In genomic region chr3:34328865-34329264, GRCm38 (mm10) we compare ENCODE assay signal across 7 mouse cellular contexts.
DNase-seq lines count a peak whose midpoint lies in the region; ATAC-seq and TF ChIP-seq lines count a peak whose summit lies in the region.

No protein-coding gene starts in this region.

- 26% methylated on average over 2 of the region's 2 CpGs for WGBS in kidney, postnatal 0 days

- ATAC-seq in kidney, postnatal 0 days (replicated peaks; ENCODE audit: low FRiP score, low read depth) = no peak
- ATAC-seq in erythroblast, adult 5-6 weeks (replicated peaks; ENCODE audit: low FRiP score, poor library complexity, severe bottlenecking) = no peak

- H3K4me1 ChIP-seq in kidney, postnatal 0 days (replicated peaks; ENCODE audit: insufficient read depth, low read length) = no peaks in the 10 kb centered on the region
- H3K4me1 ChIP-seq in ES-E14 (ENCODE audit: control insufficient read depth in 2 of 2, insufficient read depth in 2 of 2, low read length in 2 of 2, poor library complexity in 1 of 2) = no peaks in the 10 kb centered on the region

- peak; percentile 65 for TF ChIP-seq CTCF in kidney, postnatal 0 days (IDR thresholded peaks at IDR 0.05; ENCODE audit: low read depth)

- H3K27me3 ChIP-seq in kidney, postnatal 0 days (ENCODE audit: insufficient read depth, low read length) = 0 out of 2 replicates have a peak, but pooled peaks cover 3% of the 10 kb centered on the region

- H3K27ac ChIP-seq in kidney, postnatal 0 days = no peak overlapping the region
- H3K27ac ChIP-seq in ES-E14 (ENCODE audit: insufficient read depth, low read depth, low read length, poor library complexity, severe bottlenecking) = no peak overlapping the region

- intact Hi-C loops in left cerebral cortex, postnatal 4 days (cut with DNase I) = loop anchor here (10.0 kb wide), 1 partner anchor 306 kb away; no protein-coding TSS in a partner anchor

- in situ Hi-C loops in ES-E14 (cut with MboI; ENCODE audit: low sequenced_read_pairs in 2 of 2, unreplicated experiment in 2 of 2) = no loop called here

- peak; percentile 43 for DNase-seq in kidney, postnatal 0 days (ENCODE audit: low spot score)
- no peak for DNase-seq in kidney, adult 11 months
- peak; percentile 44 for DNase-seq in ES-E14 (ENCODE audit: low read depth, low spot score)
- DNase-seq in adrenal gland, postnatal 14 days = peak; percentile 63
- DNase-seq in frontal cortex, adult 2 months (ENCODE audit: extremely low spot score in 1 of 2, low spot score in 1 of 2) = peak; percentile 19 to 72
- DNase-seq in left cerebral cortex, postnatal 4 days = peak; percentile 79

- H3K9me3 ChIP-seq in kidney, postnatal 0 days (replicated peaks; ENCODE audit: low read length) = no peaks in the 10 kb centered on the region
- H3K9me3 ChIP-seq in ES-E14 (ENCODE audit: control insufficient read depth, insufficient read depth, low read depth, low read length) = no peaks in the 10 kb centered on the region

- no peak overlapping the region for H3K4me3 ChIP-seq in kidney, postnatal 0 days (replicated peaks; ENCODE audit: low read depth, low read length)
- no peak overlapping the region for H3K4me3 ChIP-seq in ES-E14 (ENCODE audit: insufficient read depth in 1 of 2, low read depth in 1 of 2, low read length in 2 of 2, poor library complexity in 1 of 2, severe bottlenecking in 1 of 2)

- H3K9ac ChIP-seq in kidney, postnatal 0 days (ENCODE audit: low read depth, low read length) = no peak overlapping the region
- no peak overlapping the region for H3K9ac ChIP-seq in ES-E14 (ENCODE audit: insufficient read depth, low read depth, low read length, poor library complexity, severe bottlenecking)

- H3K4me2 ChIP-seq in kidney, postnatal 0 days (ENCODE audit: low read length) = no peak overlapping the region

- H3K36me3 ChIP-seq in kidney, postnatal 0 days (ENCODE audit: insufficient read depth, low read length) = no peaks in the 10 kb centered on the region
- no peaks in the 10 kb centered on the region for H3K36me3 ChIP-seq in ES-E14 (ENCODE audit: control insufficient read depth, insufficient read depth, low read length, poor library complexity, severe bottlenecking)

TF ChIP-seq in ES-E14, 5 proteins besides CTCF, POLR2A, EP300 and RAD21:
- TF ChIP-seq ZC3H11A (IDR thresholded peaks at IDR 0.05; ENCODE audit: borderline replicate concordance, low read depth, low read length) (no peak), CHD2 (IDR thresholded peaks at IDR 0.05; ENCODE audit: low read depth, low read length) (no peak), ZNF384 (IDR thresholded peaks at IDR 0.05; ENCODE audit: low read depth, low read length) (peak; percentile 98), HCFC1 (IDR thresholded peaks at IDR 0.05; ENCODE audit: borderline replicate concordance, insufficient read depth, low read length) (no peak), MAFK (IDR thresholded peaks at IDR 0.05; ENCODE audit: insufficient read depth, low read depth, low read length) (no peak)
TF ChIP-seq in ES-E14: peak in this region for 1.
